Mouse (Mus musculus): ENCODE measurements around the gene Rps9.
"Not testable (repeated sequence)": the region's sequence is repeated elsewhere in the genome, so short reads cannot be mapped to it uniquely, and the experiment has no call there.

The Rps9 gene

GRCm38 (mm10) chr7:3698471-3698870 is 5.3 kb upstream of the Rps9 start:
- DNase-seq (ENCODE audit: low spot score): no peak

- no peak for DNase-seq (ENCODE audit: low spot score)
Observed at GRCm38 (mm10) chr7:3703148-3703878, 480 bp upstream of the Rps9 start.

GRCm38 (mm10) chr7:3704475-3704874 is 682 bp downstream of the Rps9 start:
- DNase-seq (ENCODE audit: low spot score): no peak

- not testable (repeated sequence) for DNase-seq (ENCODE audit: low spot score)
Observed at GRCm38 (mm10) chr7:3705461-3705860, 1.7 kb downstream of the Rps9 start.

GRCm38 (mm10) chr7:3705911-3706310 is 2.1 kb downstream of the Rps9 start:
- DNase-seq (ENCODE audit: low spot score): no peak

GRCm38 (mm10) chr7:3706343-3706934 is 2.6 kb downstream of the Rps9 start:
- no peak for DNase-seq (ENCODE audit: low spot score)

- DNase-seq (ENCODE audit: low spot score): no peak
Observed at GRCm38 (mm10) chr7:3707027-3707426, 3.2 kb downstream of the Rps9 start.

GRCm38 (mm10) chr7:3707568-3708413 is 4.0 kb downstream of the Rps9 start:
- DNase-seq (ENCODE audit: low spot score): no peak

GRCm38 (mm10) chr7:3708447-3708980 is 4.7 kb downstream of the Rps9 start:
- not testable (repeated sequence) for DNase-seq (ENCODE audit: low spot score)

- DNase-seq (ENCODE audit: low spot score): no peak
Observed at GRCm38 (mm10) chr7:3709000-3709399, 5.2 kb downstream of the Rps9 start.

- DNase-seq (ENCODE audit: low spot score): no peak
Observed at GRCm38 (mm10) chr7:3712264-3712942, 8.6 kb downstream of the Rps9 start.

- no peak for DNase-seq (ENCODE audit: low spot score)
Observed at GRCm38 (mm10) chr7:3715249-3715648, 11.5 kb downstream of the Rps9 start.

GRCm38 (mm10) chr7:3720268-3720667 is 16.5 kb downstream of the Rps9 start, which contains the start of gene Pirb:
Gene Pirb (minus strand): TSS chr7:3720391.
- DNase-seq (ENCODE audit: low spot score): not testable (repeated sequence)

- not testable (repeated sequence) for DNase-seq (ENCODE audit: low spot score)
Observed at GRCm38 (mm10) chr7:3725459-3725858, 21.7 kb downstream of the Rps9 start.

GRCm38 (mm10) chr7:3732675-3733074 is 28.9 kb downstream of the Rps9 start:
- DNase-seq (ENCODE audit: low spot score): not testable (repeated sequence)

All from spleen, adult 12 weeks (tissue).